Mouse (Mus musculus): ENCODE results near the gene Trak1.

DNA sequence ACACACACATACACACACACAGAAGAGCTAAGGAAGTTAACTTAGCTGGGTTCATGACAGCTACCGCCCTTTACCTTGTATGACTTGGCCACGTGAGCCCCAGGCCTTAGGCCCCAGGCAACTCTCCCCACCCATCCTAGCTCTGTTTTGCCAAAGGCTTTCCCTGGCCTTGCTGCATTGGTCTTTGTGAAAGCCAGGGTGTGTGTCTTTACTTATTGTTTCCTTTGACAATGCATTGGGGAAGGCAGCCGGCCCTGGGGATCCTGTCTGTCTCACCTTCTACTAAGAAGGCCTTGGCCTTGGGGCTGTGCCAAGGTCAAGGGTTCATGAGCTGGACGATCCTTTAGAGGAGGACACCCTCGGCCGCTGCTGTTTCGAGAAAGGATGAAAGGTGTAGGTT is 38.3 kb downstream of the Trak1 start:
- TF ChIP-seq EP300 (IDR thresholded peaks at IDR 0.05; ENCODE audit: low read length) (no peak), NRF1 (IDR thresholded peaks at IDR 0.05; ENCODE audit: low read depth, low read length) (no peak), ZC3H11A (IDR thresholded peaks at IDR 0.05; ENCODE audit: low read depth, low read length) (no peak), ELF1 (IDR thresholded peaks at IDR 0.05; ENCODE audit: low read depth, low read length) (no peak), CTCF (conservative IDR thresholded peaks at IDR 0.05 in 1 of 2, IDR thresholded peaks at IDR 0.05 in 1 of 2; ENCODE audit: low read depth in 2 of 2, low read length in 2 of 2) (no peak), ZMIZ1 (IDR thresholded peaks at IDR 0.05; ENCODE audit: low read depth, low read length) (no peak), USF1 (IDR thresholded peaks at IDR 0.05; ENCODE audit: low read depth, low read length) (no peak), E2F4 (IDR thresholded peaks at IDR 0.05; ENCODE audit: insufficient replicate concordance, low read depth, low read length) (no peak), CHD2 (IDR thresholded peaks at IDR 0.05; ENCODE audit: low read length) (no peak), ZNF384 (IDR thresholded peaks at IDR 0.05; ENCODE audit: low read depth, low read length) (no peak), GABPA (IDR thresholded peaks at IDR 0.05; ENCODE audit: insufficient replicate concordance, low read depth, low read length) (no peak), POLR2A (IDR thresholded peaks at IDR 0.05; ENCODE audit: low read depth, low read length) (no peak)
